Mouse (Mus musculus): Measurements from ENCODE around the gene Gm20605. TPM values are rescaled to one million over a fixed set of nuclear protein-coding genes. Genes with fewer than 3 reads are reported as not detected.

The Gm20605 gene
- polyA plus RNA-seq, 2 experiments: 3.2 to 6.0 TPM

DNA sequence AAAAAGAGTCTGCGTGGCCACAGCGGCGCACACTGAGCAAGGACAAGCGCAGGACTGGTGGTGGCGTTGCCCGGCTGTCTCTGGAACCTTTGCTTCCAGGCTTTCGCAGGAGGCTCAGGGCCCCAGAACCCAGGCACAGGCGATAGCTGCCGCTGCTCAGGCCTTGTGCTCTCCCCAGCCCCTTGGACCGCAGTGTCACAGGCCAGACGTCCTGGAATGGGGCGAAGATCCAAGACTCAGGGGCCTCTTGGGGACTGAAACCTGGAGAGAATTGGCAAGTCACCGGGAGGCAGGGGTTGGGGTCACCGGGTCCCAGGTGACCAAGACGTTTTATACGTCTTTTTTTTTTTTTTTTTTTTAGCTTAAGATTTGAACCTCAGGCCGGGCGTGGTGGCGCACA lies 15.5 kb downstream of the Gm20605 start:
- peaks cover 7 to 9% of the 10 kb centered on the region in 2 experiments; a peak in 3 of 4 replicates for H3K4me1 ChIP-seq (replicated peaks; ENCODE audit: control insufficient read depth in 2 of 2, insufficient read depth in 2 of 2, low read length in 1 of 2)
- ATAC-seq (ENCODE audit: insufficient read depth) (no peak), DNase-seq (ENCODE audit: low read depth in 3 of 3, low spot score in 3 of 3) (no peak)
- H3K9ac ChIP-seq (replicated peaks): no peak overlapping the region
- no peak overlapping the region for H3K4me2 ChIP-seq (ENCODE audit: low read depth)
- WGBS (ENCODE audit: insufficient replicate concordance): 64% methylated on average over 19 of the region's 19 CpGs
- no peaks in the 10 kb centered on the region for H3K9me3 ChIP-seq (ENCODE audit: control insufficient read depth, low read length)
- TF ChIP-seq EP300 (IDR thresholded peaks at IDR 0.05; ENCODE audit: low read depth): no peak
- TF ChIP-seq CTCF (IDR thresholded peaks at IDR 0.05; ENCODE audit: low read depth): no peak
- peaks cover 16% of the 10 kb centered on the region for H3K27me3 ChIP-seq (ENCODE audit: control insufficient read depth, insufficient read depth, low read length)
- H3K4me3 ChIP-seq (ENCODE audit: insufficient read depth in 1 of 2, low read depth in 2 of 2, low read length in 2 of 2): no peak overlapping the region
- H3K27ac ChIP-seq: no peak overlapping the region
- peaks cover 3% of the 10 kb centered on the region; the same call in 1 of the 2 replicates for H3K36me3 ChIP-seq (replicated peaks; ENCODE audit: control insufficient read depth, insufficient read depth, low read depth)

DNA sequence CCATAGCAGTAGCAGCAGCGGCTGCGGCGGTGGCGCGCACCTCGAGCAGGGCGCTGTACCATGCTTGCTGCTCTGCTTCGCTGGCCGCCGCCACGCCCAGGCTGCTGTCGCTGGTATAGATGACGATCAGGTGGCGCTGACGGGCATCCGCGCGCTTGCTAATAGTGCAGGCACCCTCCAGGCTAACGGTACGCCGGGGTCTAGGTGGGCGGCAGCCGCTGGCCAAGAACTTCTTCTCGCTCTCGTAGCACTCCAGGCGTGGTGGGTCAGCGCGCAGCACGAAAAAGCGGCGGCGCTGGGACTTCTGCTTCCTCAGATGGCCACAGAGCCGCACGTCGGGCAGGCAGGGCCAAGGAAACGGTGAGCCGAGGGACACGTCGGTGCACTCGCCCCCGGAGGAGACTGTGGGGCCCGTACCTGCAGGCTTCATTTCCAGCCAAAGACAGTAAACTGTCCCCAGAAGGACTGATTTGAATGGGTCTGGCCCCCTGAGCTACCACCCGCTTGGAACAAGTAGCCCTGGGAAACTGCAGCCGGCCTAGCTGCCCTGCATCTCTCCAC lies 16.2 kb downstream of the Gm20605 start:
- H3K4me2 ChIP-seq (ENCODE audit: low read depth): peak overlapping the region; percentile 59
- no peak for TF ChIP-seq EP300 (IDR thresholded peaks at IDR 0.05; ENCODE audit: low read depth)
- TF ChIP-seq CTCF (IDR thresholded peaks at IDR 0.05; ENCODE audit: low read depth): no peak
- no peaks in the 10 kb centered on the region for H3K9me3 ChIP-seq (ENCODE audit: control insufficient read depth, low read length)
- peaks cover 7 to 12% of the 10 kb centered on the region in 2 experiments; a peak in 3 of 4 replicates for H3K4me1 ChIP-seq (replicated peaks; ENCODE audit: control insufficient read depth in 2 of 2, insufficient read depth in 2 of 2, low read length in 1 of 2)
- no peak overlapping the region for H3K27ac ChIP-seq
- H3K27me3 ChIP-seq (ENCODE audit: control insufficient read depth, insufficient read depth, low read length): peaks cover 16% of the 10 kb centered on the region
- no peak for ATAC-seq (ENCODE audit: insufficient read depth)
- no peak overlapping the region for H3K9ac ChIP-seq (replicated peaks)
- no peaks in the 10 kb centered on the region; the same call in 1 of the 2 replicates for H3K36me3 ChIP-seq (replicated peaks; ENCODE audit: control insufficient read depth, insufficient read depth, low read depth)
- WGBS (ENCODE audit: insufficient replicate concordance): 3% methylated on average over 44 of the region's 44 CpGs
- no peak for DNase-seq (ENCODE audit: low read depth in 3 of 3, low spot score in 3 of 3)
- H3K4me3 ChIP-seq (ENCODE audit: insufficient read depth in 1 of 2, low read depth in 2 of 2, low read length in 2 of 2): peak overlapping the region in 1 of 2 experiments; percentile 38; a peak in 2 of 4 replicates

- peak; percentile 9; the same call in 1 of the 2 replicates for ATAC-seq (ENCODE audit: insufficient read depth)
Measured at GRCm38 (mm10) chr5:137645652-137646091, 16.7 kb downstream of the Gm20605 start, which contains the start of gene Irs3. Irs3 (minus strand) TSS chr5:137645714.

GRCm38 (mm10) chr5:137647827-137648601 lies 19.0 kb downstream of the Gm20605 start:
- Histone ChIP-seq H3K4me2 (ENCODE audit: low read depth) (no peak overlapping the region), H3K9me3 (ENCODE audit: control insufficient read depth, low read length) (no peaks in the 10 kb centered on the region), H3K27ac (no peak overlapping the region), H3K27me3 (ENCODE audit: control insufficient read depth, insufficient read depth, low read length) (peaks cover 16% of the 10 kb centered on the region), H3K9ac (replicated peaks) (no peak overlapping the region), H3K36me3 (replicated peaks; ENCODE audit: control insufficient read depth, insufficient read depth, low read depth) (peaks cover 24% of the 10 kb centered on the region), H3K4me3 (ENCODE audit: insufficient read depth in 1 of 2, low read depth in 2 of 2, low read length in 2 of 2) (no peak overlapping the region), H3K4me1 (replicated peaks; ENCODE audit: control insufficient read depth in 2 of 2, insufficient read depth in 2 of 2, low read length in 1 of 2) (peaks cover 7 to 17% of the 10 kb centered on the region in 2 experiments; a peak in 3 of 4 replicates)
- WGBS (ENCODE audit: insufficient replicate concordance): 36% methylated on average over 9 of the region's 9 CpGs
- no peak for TF ChIP-seq CTCF (IDR thresholded peaks at IDR 0.05; ENCODE audit: low read depth)
- TF ChIP-seq EP300 (IDR thresholded peaks at IDR 0.05; ENCODE audit: low read depth): no peak
- peak; percentile 60 for ATAC-seq (ENCODE audit: insufficient read depth)
- DNase-seq (ENCODE audit: low read depth in 3 of 3, low spot score in 3 of 3): no peak

More at GRCm38 (mm10) chr5:137645652-137646091, 16.7 kb downstream of the Gm20605 start, which contains the start of gene Irs3:
- Histone ChIP-seq H3K9me3 (ENCODE audit: control insufficient read depth, low read length) (no peaks in the 10 kb centered on the region), H3K4me1 (replicated peaks; ENCODE audit: control insufficient read depth in 2 of 2, insufficient read depth in 2 of 2, low read length in 1 of 2) (peaks cover 7 to 13% of the 10 kb centered on the region in 2 experiments; a peak in 3 of 4 replicates), H3K27ac (no peak within 1 kb of the TSS), H3K27me3 (ENCODE audit: control insufficient read depth, insufficient read depth, low read length) (peaks cover 16% of the 10 kb centered on the region), H3K4me3 (ENCODE audit: insufficient read depth in 1 of 2, low read depth in 2 of 2, low read length in 2 of 2) (peak within 1 kb of the TSS in 1 of 2 experiments; percentile 38; a peak in 2 of 4 replicates), H3K4me2 (ENCODE audit: low read depth) (peak within 1 kb of the TSS; percentile 59), H3K36me3 (replicated peaks; ENCODE audit: control insufficient read depth, insufficient read depth, low read depth) (peaks cover under 1% of the 10 kb centered on the region; the same call in 1 of the 2 replicates), H3K9ac (replicated peaks) (no peak within 1 kb of the TSS)
- no peak for TF ChIP-seq EP300 (IDR thresholded peaks at IDR 0.05; ENCODE audit: low read depth)
- no peak for TF ChIP-seq CTCF (IDR thresholded peaks at IDR 0.05; ENCODE audit: low read depth)
- WGBS (ENCODE audit: insufficient replicate concordance): 16% methylated on average over 11 of the region's 11 CpGs
- no peak for DNase-seq (ENCODE audit: low read depth in 3 of 3, low spot score in 3 of 3)

- Histone ChIP-seq H3K27me3 (ENCODE audit: control insufficient read depth, insufficient read depth, low read length) (peaks cover 13% of the 10 kb centered on the region), H3K4me3 (ENCODE audit: insufficient read depth in 1 of 2, low read depth in 2 of 2, low read length in 2 of 2) (no peak overlapping the region), H3K36me3 (replicated peaks; ENCODE audit: control insufficient read depth, insufficient read depth, low read depth) (peaks cover 35% of the 10 kb centered on the region), H3K9me3 (ENCODE audit: control insufficient read depth, low read length) (no peaks in the 10 kb centered on the region), H3K4me2 (ENCODE audit: low read depth) (no peak overlapping the region), H3K9ac (replicated peaks) (no peak overlapping the region), H3K27ac (no peak overlapping the region), H3K4me1 (replicated peaks; ENCODE audit: control insufficient read depth in 2 of 2, insufficient read depth in 2 of 2, low read length in 1 of 2) (peaks cover 7 to 17% of the 10 kb centered on the region in 2 experiments; a peak in 3 of 4 replicates)
- TF ChIP-seq CTCF (IDR thresholded peaks at IDR 0.05; ENCODE audit: low read depth) (no peak), EP300 (IDR thresholded peaks at IDR 0.05; ENCODE audit: low read depth) (no peak)
- WGBS (ENCODE audit: insufficient replicate concordance): 51% methylated on average over 4 of the region's 4 CpGs
- ATAC-seq (ENCODE audit: insufficient read depth): no peak
- DNase-seq (ENCODE audit: low read depth in 3 of 3, low spot score in 3 of 3): no peak
Measured at GRCm38 (mm10) chr5:137649251-137649650, 20.3 kb downstream of the Gm20605 start.
